Mouse (Mus musculus) adipose tissue, adult 10 weeks (tissue): Measurements from ENCODE around the gene Rhox4a2. TPM values are rescaled to one million over a fixed set of nuclear protein-coding genes. Genes with fewer than 3 reads are reported as not detected.

Experiments
- polyA plus RNA-seq: library from polyadenylated mRNA; stranded (reverse); fragments of 350-450 nt; fragmentation: Illumina TruSeq; extraction: RNeasy Lipid Tissue Mini Kit (QIAGEN cat#74804); gene quantifications from one replicate; pipeline ENCODE4 v1.2.3, GENCODE M21; 2014; ENCODE audit warnings: low read depth, low replicate concordance

Rhox4a2 gene
- not detected for polyA plus RNA-seq

GRCm38 (mm10) chrX:37390548-37390947 is at the start of gene Rhox4a2:
TSS of gene Rhox4a2 (plus strand) at chrX:37390848.

DNA sequence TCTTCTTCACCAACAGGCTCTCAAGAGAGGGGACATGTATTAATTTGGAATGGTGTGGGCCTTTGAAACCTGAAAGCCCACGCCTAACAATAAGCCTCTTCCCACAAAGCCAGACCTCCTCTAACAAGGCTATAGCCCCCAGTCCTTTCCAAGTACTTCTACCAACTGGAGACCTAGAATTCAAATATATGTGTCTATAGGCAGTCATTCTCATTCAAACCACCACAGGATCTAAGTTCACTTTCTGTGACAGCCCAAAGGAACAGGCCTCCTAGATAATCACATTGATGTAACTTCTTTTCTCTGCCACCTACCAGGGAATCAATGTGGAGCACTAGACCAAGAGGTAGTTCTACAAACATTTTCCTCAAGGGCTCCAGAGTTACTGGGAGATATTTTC is 10.9 kb upstream of the Rhox4a2 start, which contains the start of gene Rhox3a2:
Gene Rhox3a2, plus strand, starts transcription at position 301 of the 400 bp plus-strand sequence.

DNA sequence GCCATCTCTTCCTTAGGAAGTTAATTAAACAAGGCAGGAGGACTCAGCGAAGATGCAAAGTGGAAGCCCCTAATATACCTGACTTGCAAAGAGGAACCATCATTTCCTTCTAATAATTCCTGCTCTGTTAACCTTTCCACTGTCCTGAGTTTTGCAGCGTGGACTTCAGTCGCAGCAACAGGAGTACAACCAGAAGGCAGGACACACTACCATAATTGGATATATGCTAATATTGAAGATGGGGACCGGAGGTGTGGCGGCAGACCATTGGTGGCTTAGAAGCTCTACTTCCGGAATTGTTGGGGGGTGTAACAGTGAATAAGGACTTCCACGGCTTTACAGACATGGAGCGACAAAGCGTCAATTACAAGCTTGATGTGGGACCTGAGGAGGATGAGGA is 21.1 kb downstream of the Rhox4a2 start, which contains the start of gene Rhox2b:
Gene Rhox2b, plus strand, starts transcription at position 301 of the 400 bp plus-strand sequence.

DNA sequence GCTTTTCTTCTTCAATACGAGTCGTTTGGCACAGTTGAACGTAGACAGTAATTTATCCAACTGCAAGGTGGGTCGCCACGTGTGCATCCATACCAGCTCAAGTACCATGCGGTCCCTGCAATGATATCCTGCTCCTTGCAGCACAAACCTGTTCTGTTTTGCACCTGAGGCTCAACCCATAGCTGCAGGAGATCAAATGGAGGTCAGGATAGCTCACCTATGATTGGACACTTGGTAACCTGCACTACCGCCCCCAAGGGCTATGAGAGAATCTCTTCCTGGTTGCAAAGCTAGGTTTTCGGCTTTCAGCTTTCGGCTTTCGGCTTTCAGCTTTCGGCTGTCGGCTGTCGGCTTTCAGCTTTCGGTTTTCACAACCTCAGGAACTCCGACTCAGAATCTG is 41.5 kb downstream of the Rhox4a2 start, which contains the start of gene Rhox4b:
Gene Rhox4b, plus strand, starts transcription at position 301 of the 400 bp plus-strand sequence.

Other genes starting within 250 kb of the Rhox4a2 start
- gene Akap14, start 222.0 kb upstream of the Rhox4a2 start, polyA plus RNA-seq = 0.27 TPM
- gene Ndufa1, start 199.7 kb upstream of the Rhox4a2 start, polyA plus RNA-seq = 548 TPM
- gene Rnf113a1, start 199.6 kb upstream of the Rhox4a2 start, polyA plus RNA-seq = 2.7 TPM
- not detected for gene Gm9, start 179.8 kb upstream of the Rhox4a2 start, polyA plus RNA-seq
- not detected for gene Rhox1, start 168.6 kb upstream of the Rhox4a2 start, polyA plus RNA-seq
- gene Rhox2a, start 145.9 kb upstream of the Rhox4a2 start, polyA plus RNA-seq = not detected
- not detected for gene Rhox3a, start 140.9 kb upstream of the Rhox4a2 start, polyA plus RNA-seq
- gene Rhox4a, start 125.5 kb upstream of the Rhox4a2 start, polyA plus RNA-seq = not detected
- not detected for gene Rhox3a2, start 10.8 kb upstream of the Rhox4a2 start, polyA plus RNA-seq
- not detected for gene Rhox2b, start 21.2 kb downstream of the Rhox4a2 start, polyA plus RNA-seq
- not detected for gene Rhox4b, start 41.6 kb downstream of the Rhox4a2 start, polyA plus RNA-seq
- gene Rhox2c, start 62.8 kb downstream of the Rhox4a2 start, polyA plus RNA-seq = not detected
- not detected for gene Rhox3c, start 67.7 kb downstream of the Rhox4a2 start, polyA plus RNA-seq
- not detected for gene Rhox4c, start 89.5 kb downstream of the Rhox4a2 start, polyA plus RNA-seq
- gene Rhox2d, start 102.6 kb downstream of the Rhox4a2 start, polyA plus RNA-seq = not detected
- gene Rhox4d, start 123.5 kb downstream of the Rhox4a2 start, polyA plus RNA-seq = not detected
- gene Rhox2e, start 139.6 kb downstream of the Rhox4a2 start, polyA plus RNA-seq = not detected
- not detected for gene Rhox3e, start 151.2 kb downstream of the Rhox4a2 start, polyA plus RNA-seq
- not detected for gene Rhox4e, start 166.6 kb downstream of the Rhox4a2 start, polyA plus RNA-seq
- gene Rhox2f, start 180.6 kb downstream of the Rhox4a2 start, polyA plus RNA-seq = not detected
- gene Rhox3f, start 190.1 kb downstream of the Rhox4a2 start, polyA plus RNA-seq = not detected
- gene Rhox4f, start 216.9 kb downstream of the Rhox4a2 start, polyA plus RNA-seq = not detected
- gene Rhox3g, start 237.8 kb downstream of the Rhox4a2 start, polyA plus RNA-seq = not detected